Mouse (Mus musculus) lung, embryonic 15.5 days (tissue): ENCODE measurements around the gene Tmem91. TPM values are rescaled to one million over a fixed set of nuclear protein-coding genes. Genes with fewer than 3 reads are reported as not detected.
"Not testable (repeated sequence)": the region's sequence is repeated elsewhere in the genome, so short reads cannot be mapped to it uniquely, and the experiment has no call there.

ENCODE experiments used
- ATAC-seq: fragments of 200-750 bp; cut with Nextera tagmentation; 2 replicates; pipeline ENCODE4 v1.8.0; 2017; ENCODE audit warnings: moderate number of reproducible peaks, borderline replicate concordance; ENCODE audit not compliant: low FRiP score, low TSS enrichment; ENCODE audit errors: extremely low read depth
- H3K27ac ChIP-seq: fragments of 300-500 bp; sonication (generic); 2 replicates; pipeline ENCODE4 v1.5.1; 2015; ENCODE audit warnings: moderate library complexity, mild to moderate bottlenecking, inconsistent platforms
- H3K27me3 ChIP-seq: fragments of 300-500 bp; sonication (generic); 2 replicates; pipeline ENCODE4 v1.6.1; 2015; ENCODE audit warnings: inconsistent platforms
- H3K36me3 ChIP-seq: fragments of 300-500 bp; sonication (generic); 2 replicates; pipeline ENCODE4 v1.6.1; 2015; ENCODE audit warnings: inconsistent platforms
- H3K4me1 ChIP-seq: fragments of 300-500 bp; sonication (generic); 2 replicates; pipeline ENCODE4 v1.6.1; 2015; ENCODE audit warnings: inconsistent platforms
- H3K4me2 ChIP-seq: fragments of 300-500 bp; sonication (generic); 2 replicates; pipeline ENCODE4 v1.6.1; 2015; ENCODE audit warnings: inconsistent platforms, mild to moderate bottlenecking, moderate library complexity
- H3K4me3 ChIP-seq: fragments of 300-500 bp; sonication (generic); 2 replicates; pipeline ENCODE4 v1.5.1; 2015; ENCODE audit warnings: mild to moderate bottlenecking, inconsistent platforms
- H3K9ac ChIP-seq: fragments of 300-500 bp; sonication (generic); 2 replicates; pipeline ENCODE4 v1.6.1; 2015; ENCODE audit warnings: inconsistent platforms
- H3K9me3 ChIP-seq: fragments of 300-500 bp; sonication (generic); 2 replicates; pipeline ENCODE4 v1.6.1; 2016; ENCODE audit warnings: inconsistent platforms
- WGBS: fragments of 180-500 bp; shearing (Covaris S2); methylation state at CpG from one replicate; pipeline ENCODE4 v1.1.7; 2015; 5-methylcytosine and 5-hydroxymethylcytosine counted together
- polyA plus RNA-seq: library from polyadenylated mRNA; unstranded; fragments of >200 nt; fragmentation: Nextera tagmentation; extraction: Ambion mirVana; gene quantifications from 2 replicates; pipeline ENCODE4 v1.2.1, GENCODE M21; 2015

The Tmem91 gene
- 2.1 and 2.6 TPM in 2 replicates for polyA plus RNA-seq

DNA sequence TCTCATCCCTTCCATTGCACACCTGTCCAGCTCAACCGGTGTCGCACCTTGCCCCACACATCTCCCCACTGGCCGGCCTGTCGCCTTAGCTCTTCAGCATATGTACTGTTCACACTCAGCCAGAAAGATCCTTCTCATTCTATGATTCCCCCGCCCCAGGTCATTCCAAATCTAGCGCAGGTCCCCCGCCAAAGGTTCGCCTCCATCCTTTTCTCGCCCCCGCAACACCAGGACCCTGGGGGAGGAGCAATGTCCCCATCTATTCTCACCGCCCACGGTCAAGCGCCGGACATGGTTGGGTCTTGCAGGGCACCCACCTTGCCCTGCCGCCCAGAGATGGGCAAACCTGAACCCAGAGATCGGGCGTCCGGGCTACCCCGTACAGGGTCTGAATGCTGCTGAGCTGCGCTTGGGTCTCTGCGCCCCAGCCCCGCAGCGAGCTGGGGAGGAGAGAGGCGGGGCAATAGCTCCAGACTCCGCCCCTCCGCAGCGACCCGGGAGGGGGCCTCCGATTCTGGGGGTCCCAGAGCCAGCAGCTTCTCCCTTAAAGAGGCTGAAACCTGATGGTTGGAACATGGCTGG, at the start of gene Tmem91:
TSS of gene Tmem91 (minus strand) at position 448 of the 582 bp plus-strand sequence.
- ATAC-seq: 0 out of 2 replicates have a peak, but pooled peaks have one; percentile 33
- Histone ChIP-seq H3K9me3 (no peaks in the 10 kb centered on the region), H3K36me3 (no peaks in the 10 kb centered on the region), H3K4me3 (peak within 1 kb of the TSS; percentile 25), H3K27ac (0 out of 2 replicates have a peak within 1 kb of the TSS, but pooled peaks have one; percentile 34), H3K4me1 (peaks cover 20% of the 10 kb centered on the region), H3K4me2 (peak within 1 kb of the TSS; percentile 55), H3K9ac (0 out of 2 replicates have a peak within 1 kb of the TSS, but pooled peaks have one; percentile 2), H3K27me3 (peaks cover 35% of the 10 kb centered on the region)
- 4% methylated on average over 29 of the region's 29 CpGs for WGBS

- Histone ChIP-seq H3K4me1 (peaks cover 20% of the 10 kb centered on the region), H3K36me3 (peaks cover 64% of the 10 kb centered on the region)
- H3K9ac ChIP-seq, ATAC-seq, H3K27ac ChIP-seq, H3K9me3 ChIP-seq, H3K4me2 ChIP-seq, H3K27me3 ChIP-seq, H3K4me3 ChIP-seq: not testable (repeated sequence)
Measured at GRCm38 (mm10) chr7:25721776-25722175, 46.8 kb upstream of the Tmem91 start.

DNA sequence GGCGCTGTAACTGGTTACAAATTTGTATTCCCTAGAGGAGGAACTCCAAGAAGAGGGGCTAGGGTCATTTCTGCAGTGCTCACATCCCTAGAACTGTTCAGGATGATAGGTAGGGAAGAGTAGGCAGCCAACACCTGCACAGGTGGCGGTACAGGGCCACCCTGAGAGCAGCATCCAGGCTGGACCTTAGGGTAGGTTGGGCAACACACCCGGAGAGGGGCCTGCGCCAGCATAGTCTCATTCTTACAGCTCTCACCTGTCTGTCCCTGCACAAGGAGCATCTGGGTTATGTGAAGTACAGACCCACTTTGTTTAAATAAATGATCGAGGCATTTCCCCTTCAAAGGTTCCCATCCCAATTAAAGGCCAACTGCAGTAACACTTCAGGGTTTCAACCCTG, 45.8 kb upstream of the Tmem91 start:
- H3K4me2 ChIP-seq: no peak overlapping the region
- H3K36me3 ChIP-seq: peaks cover 59% of the 10 kb centered on the region
- ATAC-seq: no peak
- no peak overlapping the region for H3K4me3 ChIP-seq
- H3K9me3 ChIP-seq: no peaks in the 10 kb centered on the region
- whole genome bisulfite sequencing: 79% methylated on average over 5 of the region's 5 CpGs
- peaks cover 20% of the 10 kb centered on the region for H3K4me1 ChIP-seq
- H3K27me3 ChIP-seq: no peaks in the 10 kb centered on the region
- H3K9ac ChIP-seq: no peak overlapping the region
- H3K27ac ChIP-seq: no peak overlapping the region

GRCm38 (mm10) chr7:25719761-25720610, 45.0 kb upstream of the Tmem91 start:
- no peaks in the 10 kb centered on the region for H3K9me3 ChIP-seq
- peak; percentile 50; the same call in 1 of the 2 replicates for ATAC-seq
- H3K4me1 ChIP-seq: peaks cover 20% of the 10 kb centered on the region
- H3K4me3 ChIP-seq: no peak overlapping the region
- no peak overlapping the region for H3K9ac ChIP-seq
- no peaks in the 10 kb centered on the region for H3K27me3 ChIP-seq
- H3K36me3 ChIP-seq: peaks cover 59% of the 10 kb centered on the region
- H3K4me2 ChIP-seq: no peak overlapping the region; the same call in 1 of the 2 replicates
- H3K27ac ChIP-seq: peak overlapping the region; percentile 61
- 59% methylated on average over 10 of the region's 10 CpGs for WGBS

DNA sequence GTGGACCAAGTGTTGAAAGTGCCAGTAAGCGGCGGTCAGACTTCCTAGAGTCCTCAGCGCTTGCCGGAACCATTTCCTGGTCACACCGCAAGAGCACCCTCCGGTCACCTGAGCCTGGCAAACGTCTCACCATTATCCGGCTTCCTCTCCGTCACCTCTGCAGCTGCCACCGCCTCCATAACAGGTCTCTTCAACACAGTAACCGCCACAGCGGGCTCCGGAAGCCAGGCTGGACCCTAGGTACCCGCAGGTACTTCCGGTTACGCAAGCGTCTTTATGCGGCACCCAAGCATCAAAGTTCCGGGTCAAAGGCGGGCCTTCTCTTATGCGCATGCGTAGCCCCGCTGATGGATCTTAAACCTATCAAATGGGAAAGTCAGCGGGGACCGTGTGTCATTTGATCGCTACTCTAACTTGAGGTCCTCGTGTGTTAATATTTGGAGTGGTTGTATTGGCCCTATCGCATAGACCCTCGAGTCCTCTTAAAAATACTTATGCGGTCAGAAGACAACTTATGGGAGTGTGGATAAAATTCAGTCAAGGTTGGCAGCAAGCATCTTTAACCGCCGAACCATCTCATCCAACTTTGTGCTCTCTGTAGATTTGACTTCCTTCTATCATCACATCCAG, 43.9 kb upstream of the Tmem91 start, which contains the start of gene Ccdc97:
TSS of gene Ccdc97 (minus strand) at position 301 of the 630 bp plus-strand sequence.
- H3K4me1 ChIP-seq: peaks cover 20% of the 10 kb centered on the region
- peak; percentile 82 for ATAC-seq
- peak within 1 kb of the TSS; percentile 80 for H3K27ac ChIP-seq
- WGBS: 2% methylated on average over 32 of the region's 32 CpGs
- peak within 1 kb of the TSS; percentile 60 for H3K9ac ChIP-seq
- peak within 1 kb of the TSS; percentile 61 for H3K4me3 ChIP-seq
- no peaks in the 10 kb centered on the region for H3K9me3 ChIP-seq
- no peaks in the 10 kb centered on the region for H3K27me3 ChIP-seq
- H3K4me2 ChIP-seq: peak within 1 kb of the TSS; percentile 74
- peaks cover 59% of the 10 kb centered on the region for H3K36me3 ChIP-seq

- H3K9ac ChIP-seq: no peak overlapping the region
- H3K4me3 ChIP-seq: peak overlapping the region; percentile 61; the same call in 1 of the 2 replicates
- 88% methylated on average over 3 of the region's 3 CpGs for WGBS
- peak overlapping the region; percentile 74 for H3K4me2 ChIP-seq
- no peak overlapping the region for H3K27ac ChIP-seq
- no peak for ATAC-seq
- no peaks in the 10 kb centered on the region for H3K27me3 ChIP-seq
- no peaks in the 10 kb centered on the region for H3K9me3 ChIP-seq
- peaks cover 58% of the 10 kb centered on the region for H3K36me3 ChIP-seq
- H3K4me1 ChIP-seq: peaks cover 20% of the 10 kb centered on the region
Measured at GRCm38 (mm10) chr7:25717478-25717877, 42.5 kb upstream of the Tmem91 start.

- Histone ChIP-seq H3K9ac (no peak overlapping the region), H3K27ac (no peak overlapping the region), H3K4me1 (peaks cover 25% of the 10 kb centered on the region), H3K27me3 (no peaks in the 10 kb centered on the region), H3K4me2 (no peak overlapping the region), H3K4me3 (no peak overlapping the region), H3K9me3 (no peaks in the 10 kb centered on the region), H3K36me3 (peaks cover 46% of the 10 kb centered on the region)
- 96% methylated on average over 22 of the region's 22 CpGs for WGBS
- no peak for ATAC-seq
Measured at GRCm38 (mm10) chr7:25715731-25716271, 40.8 kb upstream of the Tmem91 start.

DNA sequence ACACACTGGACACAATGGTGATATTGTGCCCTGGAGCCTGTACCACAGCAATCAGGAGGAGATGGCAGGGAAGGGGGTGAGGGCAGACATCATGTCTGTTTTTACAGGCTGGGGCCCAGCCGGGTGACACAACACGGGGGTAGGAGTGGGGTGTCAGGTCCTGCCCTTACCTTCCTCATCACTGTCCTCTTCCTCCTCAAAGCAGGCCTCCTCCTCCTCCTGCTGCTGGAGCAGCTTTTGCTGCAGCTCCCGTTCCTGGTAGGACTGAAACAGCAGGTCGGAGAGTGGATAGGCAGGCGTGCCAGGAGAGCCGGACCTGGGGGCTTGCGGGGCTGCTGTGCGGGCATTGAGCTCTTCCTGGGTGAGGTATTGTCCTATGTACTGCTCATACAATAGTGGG, 39.6 kb upstream of the Tmem91 start:
- WGBS: 95% methylated on average over 8 of the region's 8 CpGs
- Histone ChIP-seq H3K4me2 (no peak overlapping the region), H3K4me1 (peaks cover 32% of the 10 kb centered on the region), H3K9ac (no peak overlapping the region), H3K36me3 (peaks cover 40% of the 10 kb centered on the region), H3K4me3 (no peak overlapping the region), H3K27me3 (no peaks in the 10 kb centered on the region), H3K27ac (no peak overlapping the region), H3K9me3 (no peaks in the 10 kb centered on the region)
- ATAC-seq: no peak

DNA sequence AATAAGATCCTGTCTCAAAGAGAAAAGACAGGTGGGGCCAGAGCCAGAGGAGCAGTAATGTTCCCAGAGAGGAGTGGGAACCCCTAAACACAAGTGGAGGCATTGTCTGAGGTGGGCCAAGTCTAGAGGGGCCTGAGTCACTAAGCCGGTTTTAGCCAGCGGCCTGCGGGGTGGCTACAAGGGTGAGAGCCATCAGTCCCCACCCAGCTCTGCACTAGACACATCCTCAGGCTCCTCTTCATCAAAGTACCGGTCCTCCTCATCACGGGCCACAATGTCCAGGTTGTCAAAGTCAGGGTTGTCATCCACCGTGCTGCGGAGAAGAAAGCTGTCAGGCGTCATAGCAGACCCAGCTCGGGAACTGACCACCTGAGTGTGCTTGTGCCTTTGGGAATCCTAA, 37.8 kb upstream of the Tmem91 start:
- no peak overlapping the region for H3K27ac ChIP-seq
- WGBS: 87% methylated on average over 9 of the region's 9 CpGs
- H3K4me1 ChIP-seq: peaks cover 26% of the 10 kb centered on the region
- H3K4me3 ChIP-seq: no peak overlapping the region
- H3K4me2 ChIP-seq: no peak overlapping the region
- no peak overlapping the region for H3K9ac ChIP-seq
- no peaks in the 10 kb centered on the region for H3K27me3 ChIP-seq
- no peaks in the 10 kb centered on the region for H3K9me3 ChIP-seq
- H3K36me3 ChIP-seq: peaks cover 40% of the 10 kb centered on the region
- ATAC-seq: no peak

DNA sequence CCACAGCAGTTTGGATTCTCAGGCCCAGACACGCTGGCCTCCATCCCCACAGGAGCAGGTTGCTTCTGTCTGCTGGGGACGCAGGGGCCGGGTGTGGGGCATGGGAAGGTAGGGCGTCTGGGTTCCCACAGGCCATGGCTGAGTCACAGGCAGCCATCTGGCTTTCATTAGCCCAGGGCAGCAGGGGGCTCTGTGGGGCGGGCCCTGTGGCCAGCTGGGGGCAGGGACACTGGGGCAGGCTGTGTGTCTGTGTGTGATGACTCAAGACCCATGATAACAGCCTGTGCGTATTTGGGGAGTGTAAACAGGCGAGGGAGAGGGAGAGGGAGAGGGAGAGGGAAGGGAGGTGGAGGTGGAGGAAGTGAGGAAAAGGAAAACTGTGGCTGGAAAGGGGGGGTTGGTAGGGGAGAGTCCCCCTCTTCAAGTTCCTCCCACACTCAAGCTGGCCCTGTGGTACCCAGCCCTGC, 36.8 kb upstream of the Tmem91 start:
- Histone ChIP-seq H3K36me3 (peaks cover 40% of the 10 kb centered on the region), H3K4me1 (peaks cover 31% of the 10 kb centered on the region), H3K9ac (no peak overlapping the region), H3K9me3 (no peaks in the 10 kb centered on the region), H3K4me2 (no peak overlapping the region), H3K27me3 (no peaks in the 10 kb centered on the region), H3K4me3 (no peak overlapping the region), H3K27ac (no peak overlapping the region)
- WGBS: 26% methylated on average over 7 of the region's 7 CpGs
- no peak for ATAC-seq

GRCm38 (mm10) chr7:25711165-25711564, 36.2 kb upstream of the Tmem91 start:
- H3K9me3 ChIP-seq: no peaks in the 10 kb centered on the region
- H3K27me3 ChIP-seq: no peaks in the 10 kb centered on the region
- no peak for ATAC-seq
- H3K27ac ChIP-seq: no peak overlapping the region; the same call in 1 of the 2 replicates
- no peak overlapping the region for H3K9ac ChIP-seq
- 63% methylated on average over 5 of the region's 5 CpGs for WGBS
- no peak overlapping the region for H3K4me2 ChIP-seq
- peaks cover 38% of the 10 kb centered on the region for H3K36me3 ChIP-seq
- H3K4me1 ChIP-seq: peaks cover 37% of the 10 kb centered on the region
- no peak overlapping the region for H3K4me3 ChIP-seq
